Mouse (Mus musculus): ENCODE measurements at regions not wholly inside any gene's neighbourhood (a gene's known extent, or its start where the extent isn't known, plus 50 kb on each side); places are given as distances from the start of the nearest gene placed in this dataset.

DNA sequence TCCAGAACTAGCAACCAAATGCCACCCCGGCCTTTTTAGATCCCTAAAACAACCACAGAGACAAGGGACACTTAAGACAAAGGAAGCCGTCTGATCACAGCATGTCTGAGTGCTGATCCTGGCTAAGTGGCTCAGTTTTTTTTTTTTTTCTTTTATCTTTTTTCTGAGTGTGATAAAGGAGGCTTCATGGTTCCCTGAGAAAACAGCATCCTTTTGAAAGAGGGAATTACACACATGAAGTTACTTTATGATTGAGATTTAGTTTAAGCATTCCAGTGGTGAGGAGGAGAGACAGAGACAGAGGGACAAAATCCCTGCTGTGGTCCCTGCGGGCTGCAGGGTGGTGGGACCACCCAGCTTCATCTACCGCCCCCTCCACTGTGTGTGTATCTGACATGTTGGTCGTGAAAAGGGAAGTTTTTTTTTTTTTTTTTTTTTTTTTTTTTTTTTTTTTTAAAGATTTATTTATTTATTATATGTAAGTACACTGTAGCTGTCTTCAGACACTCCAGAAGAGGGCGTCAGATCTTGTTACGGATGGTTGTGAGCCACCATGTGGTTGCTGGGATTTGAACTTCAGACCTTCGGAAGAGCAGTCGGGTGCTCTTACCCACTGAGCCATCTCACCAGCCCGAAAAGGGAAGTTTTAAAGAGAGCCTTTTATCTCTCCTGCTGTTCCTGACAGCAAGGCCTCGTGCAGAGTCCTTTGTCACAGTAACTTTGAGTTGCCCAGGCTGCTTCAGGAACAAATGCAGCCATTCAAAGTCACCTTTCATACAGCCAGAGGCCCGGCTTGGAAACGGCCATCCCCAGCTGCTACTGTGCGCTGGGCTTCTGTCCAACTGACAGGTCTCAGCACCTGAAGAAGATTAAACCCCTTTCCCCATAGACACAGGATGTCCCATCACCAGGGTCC lies 136.8 kb upstream of the Slc22a12 start:
- TF ChIP-seq CTCF (IDR thresholded peaks at IDR 0.05; ENCODE audit: low read depth) (no peak), EP300 (IDR thresholded peaks at IDR 0.05; ENCODE audit: low read depth) (no peak)

All from liver, postnatal 0 days (tissue).